In genomic region chr10:89902720-89903337, GRCm38 (mm10) we compare ENCODE assay signal across 12 mouse cellular contexts. TPM values are rescaled to one million over a fixed set of nuclear protein-coding genes. Genes with fewer than 3 reads are reported as not detected.
DNase-seq lines count a peak whose midpoint lies in the region; ATAC-seq and TF ChIP-seq lines count a peak whose summit lies in the region.
"Had no signal": no experiment of that assay in that cellular context is flagged by ENCODE, and none has a peak within 500 bp of the region (broad histone marks: within the 10 kb centered on the region; RNA-seq: fewer than 3 reads in every experiment).

No protein-coding gene starts in this region.

- H3K9ac ChIP-seq in intestine, postnatal 0 days (ENCODE audit: low read depth, low read length): no peak overlapping the region
- H3K9ac ChIP-seq in intestine, embryonic 16.5 days (ENCODE audit: low read depth, low read length): no peak overlapping the region
- H3K9ac ChIP-seq: liver, embryonic 12.5 days had no signal

- DNase-seq in thymus, postnatal 0 days (ENCODE audit: low spot score): peak; percentile 3
- DNase-seq in thymus, postnatal 25 days: no peak
- peak; percentile 69 to 90 for DNase-seq in cerebellum, adult 2 months
- DNase-seq in urinary bladder, postnatal 36 days (ENCODE audit: low spot score in 2 of 2): no peak
- DNase-seq in lung, postnatal 14 days: no peak
- DNase-seq: adrenal gland, adult 8-10 months; kidney, adult 11 months; layer of hippocampus, postnatal 36 days; thymus, postnatal 36 days had no signal

- H3K4me2 ChIP-seq in intestine, postnatal 0 days (replicated peaks; ENCODE audit: low read depth): no peak overlapping the region
- no peak overlapping the region for H3K4me2 ChIP-seq in intestine, embryonic 16.5 days (ENCODE audit: low read depth, low read length)
- H3K4me2 ChIP-seq: liver, embryonic 12.5 days had no signal

- H3K4me3 ChIP-seq in intestine, postnatal 0 days (ENCODE audit: low read depth, low read length): no peak overlapping the region
- no peak overlapping the region for H3K4me3 ChIP-seq in intestine, embryonic 16.5 days (ENCODE audit: low read length)
- H3K4me3 ChIP-seq in cerebellum, adult 2 months (replicated peaks; ENCODE audit: insufficient read depth, low read depth, low read length): no peak overlapping the region
- H3K4me3 ChIP-seq: liver, embryonic 12.5 days had no signal

- no peaks in the 10 kb centered on the region for H3K27me3 ChIP-seq in intestine, postnatal 0 days (replicated peaks; ENCODE audit: control insufficient read depth, insufficient read depth, low read length)
- H3K27me3 ChIP-seq in intestine, embryonic 16.5 days (replicated peaks; ENCODE audit: control insufficient read depth, insufficient read depth, low read length): no peaks in the 10 kb centered on the region
- no peaks in the 10 kb centered on the region for H3K27me3 ChIP-seq in cerebellum, adult 2 months (ENCODE audit: control insufficient read depth, insufficient read depth, low read length)
- H3K27me3 ChIP-seq: liver, embryonic 12.5 days had no signal

- TF ChIP-seq CTCF in intestine, postnatal 0 days (IDR thresholded peaks at IDR 0.05; ENCODE audit: low read depth): peak; percentile 41
- TF ChIP-seq CTCF in cerebellum, adult 2 months (IDR thresholded peaks at IDR 0.05; ENCODE audit: borderline replicate concordance, insufficient read depth, low read depth, low read length): no peak

- no peak for ATAC-seq in intestine, postnatal 0 days
- no peak for ATAC-seq in intestine, embryonic 16.5 days
- ATAC-seq: liver, embryonic 12.5 days had no signal

- no peaks in the 10 kb centered on the region for H3K36me3 ChIP-seq in intestine, postnatal 0 days (ENCODE audit: control insufficient read depth, insufficient read depth)
- no peaks in the 10 kb centered on the region for H3K36me3 ChIP-seq in intestine, embryonic 16.5 days (ENCODE audit: control insufficient read depth, insufficient read depth, low read length)
- H3K36me3 ChIP-seq: liver, embryonic 12.5 days had no signal

- H3K27ac ChIP-seq in intestine, postnatal 0 days (ENCODE audit: low read depth, low read length): no peak overlapping the region
- H3K27ac ChIP-seq in intestine, embryonic 16.5 days (ENCODE audit: low read length): no peak overlapping the region
- H3K27ac ChIP-seq in cerebellum, adult 2 months (ENCODE audit: insufficient read depth, low read length): peak overlapping the region; percentile 72; the same call in 1 of the 2 replicates
- H3K27ac ChIP-seq: liver, embryonic 12.5 days had no signal

- no peaks in the 10 kb centered on the region for H3K4me1 ChIP-seq in intestine, postnatal 0 days (replicated peaks; ENCODE audit: control insufficient read depth, insufficient read depth, low read length)
- no peaks in the 10 kb centered on the region for H3K4me1 ChIP-seq in intestine, embryonic 16.5 days (ENCODE audit: control insufficient read depth, insufficient read depth, low read length)
- no peaks in the 10 kb centered on the region; the same call in 1 of the 2 replicates for H3K4me1 ChIP-seq in cerebellum, adult 2 months (ENCODE audit: control insufficient read depth, insufficient read depth, low read length)
- H3K4me1 ChIP-seq: liver, embryonic 12.5 days had no signal

- no peaks in the 10 kb centered on the region for H3K9me3 ChIP-seq in intestine, postnatal 0 days (ENCODE audit: control insufficient read depth)
- no peaks in the 10 kb centered on the region for H3K9me3 ChIP-seq in intestine, embryonic 16.5 days (ENCODE audit: control insufficient read depth, low read length)
- H3K9me3 ChIP-seq: liver, embryonic 12.5 days had no signal

- TF ChIP-seq POLR2A in cerebellum, adult 2 months (IDR thresholded peaks at IDR 0.05; ENCODE audit: borderline replicate concordance, insufficient read depth, low read length): no peak

- 74% methylated on average over 7 of the region's 7 CpGs for WGBS in intestine, postnatal 0 days
- 64% methylated on average over 7 of the region's 7 CpGs for WGBS in intestine, embryonic 16.5 days
- WGBS in cerebellum, adult 2 months: 15% methylated on average over 7 of the region's 7 CpGs

RNA-seq across cellular contexts. Expression of gene Anks1b, which starts 29.5 kb away (rescaled TPM):
- polyA plus RNA-seq in intestine, postnatal 0 days (2015; fragmentation: Nextera tagmentation; extraction: Ambion mirVana): 1.8 and 1.9 TPM in 2 replicates
- polyA plus RNA-seq in intestine, embryonic 16.5 days (2015; fragmentation: Nextera tagmentation; extraction: Ambion mirVana): 0.71 and 1.2 TPM in 2 replicates
- polyA plus RNA-seq in thymus, postnatal 0 days (2015; fragmentation: Nextera tagmentation; extraction: Ambion mirVana): 0.09 and 0.18 TPM in 2 replicates
- polyA plus RNA-seq in cerebellum, adult 2 months (2012; rRNA removed): 162 and 181 TPM in 2 replicates

Comparison
In these comparisons a context has a peak if more than half of its experiments do, and no peak if none do; other contexts are left out.
1. DNase-seq: peak in thymus, postnatal 0 days (single experiment) and cerebellum, adult 2 months (2 of 2); none in thymus, postnatal 25 days (single experiment), urinary bladder, postnatal 36 days (0 of 2) and lung, postnatal 14 days (single experiment).
2. RNA of gene Anks1b, which starts 29.5 kb away (polyA plus RNA-seq): 162 to 181 TPM in cerebellum, adult 2 months; 1.8 to 1.9 TPM in intestine, postnatal 0 days, 0.71 to 1.2 TPM in intestine, embryonic 16.5 days and 0.09 to 0.18 TPM in thymus, postnatal 0 days; every median in the first group is over 10 times any median in the second.